Mouse (Mus musculus) liver, embryonic 15.5 days (tissue): ENCODE data around the gene H2-M5. TPM values are rescaled to one million over a fixed set of nuclear protein-coding genes. Genes with fewer than 3 reads are reported as not detected.
"Not testable (repeated sequence)": the region's sequence is repeated elsewhere in the genome, so short reads cannot be mapped to it uniquely, and the experiment has no call there.

ENCODE experiments used
- ATAC-seq: fragments of 200-750 bp; cut with Nextera tagmentation; 2 replicates; pipeline ENCODE4 v1.8.0; 2017; ENCODE audit warnings: moderate number of reproducible peaks, mild to moderate bottlenecking, moderate library complexity; ENCODE audit not compliant: insufficient read depth
- H3K27ac ChIP-seq: fragments of 300-500 bp; sonication (generic); replicated peaks from 2 replicates; pipeline ENCODE4 v1.5.1; 2015; ENCODE audit warnings: mild to moderate bottlenecking, inconsistent platforms
- H3K27me3 ChIP-seq: fragments of 300-500 bp; sonication (generic); 2 replicates; pipeline ENCODE4 v1.6.1; 2015; ENCODE audit warnings: mild to moderate bottlenecking, inconsistent platforms
- H3K36me3 ChIP-seq: fragments of 300-500 bp; sonication (generic); replicated peaks from 2 replicates; pipeline ENCODE4 v1.6.1; 2015; ENCODE audit warnings: moderate library complexity, mild to moderate bottlenecking, inconsistent platforms
- H3K4me1 ChIP-seq: fragments of 300-500 bp; sonication (generic); replicated peaks from 2 replicates; pipeline ENCODE4 v1.6.1; 2015; ENCODE audit warnings: inconsistent platforms
- H3K4me2 ChIP-seq: fragments of 300-500 bp; sonication (generic); 2 replicates; pipeline ENCODE4 v1.6.1; 2015; ENCODE audit warnings: moderate library complexity, mild to moderate bottlenecking, inconsistent platforms
- H3K4me3 ChIP-seq: fragments of 300-500 bp; sonication (generic); replicated peaks from 2 replicates; pipeline ENCODE4 v1.5.1; 2015; ENCODE audit warnings: mild to moderate bottlenecking, inconsistent platforms
- H3K9ac ChIP-seq: fragments of 300-500 bp; sonication (generic); 2 replicates; pipeline ENCODE4 v1.6.1; 2015; ENCODE audit warnings: moderate library complexity, mild to moderate bottlenecking, inconsistent platforms
- H3K9me3 ChIP-seq: fragments of 300-500 bp; sonication (generic); replicated peaks from 2 replicates; pipeline ENCODE4 v1.6.1; 2016; ENCODE audit warnings: inconsistent platforms
- WGBS: fragments of 180-500 bp; shearing (Covaris S2); methylation state at CpG from one replicate; pipeline ENCODE4 v1.1.7; 2015; ENCODE audit warnings: mixed read lengths; ENCODE audit not compliant: insufficient replicate concordance; 5-methylcytosine and 5-hydroxymethylcytosine counted together
- polyA plus RNA-seq: library from polyadenylated mRNA; unstranded; fragments of >200 nt; fragmentation: Nextera tagmentation; extraction: Ambion mirVana; gene quantifications from 2 replicates; pipeline ENCODE4 v1.2.1, GENCODE M21; 2015

Gene H2-M5
- polyA plus RNA-seq, 1 experiment from 2014 or later = not detected

DNA sequence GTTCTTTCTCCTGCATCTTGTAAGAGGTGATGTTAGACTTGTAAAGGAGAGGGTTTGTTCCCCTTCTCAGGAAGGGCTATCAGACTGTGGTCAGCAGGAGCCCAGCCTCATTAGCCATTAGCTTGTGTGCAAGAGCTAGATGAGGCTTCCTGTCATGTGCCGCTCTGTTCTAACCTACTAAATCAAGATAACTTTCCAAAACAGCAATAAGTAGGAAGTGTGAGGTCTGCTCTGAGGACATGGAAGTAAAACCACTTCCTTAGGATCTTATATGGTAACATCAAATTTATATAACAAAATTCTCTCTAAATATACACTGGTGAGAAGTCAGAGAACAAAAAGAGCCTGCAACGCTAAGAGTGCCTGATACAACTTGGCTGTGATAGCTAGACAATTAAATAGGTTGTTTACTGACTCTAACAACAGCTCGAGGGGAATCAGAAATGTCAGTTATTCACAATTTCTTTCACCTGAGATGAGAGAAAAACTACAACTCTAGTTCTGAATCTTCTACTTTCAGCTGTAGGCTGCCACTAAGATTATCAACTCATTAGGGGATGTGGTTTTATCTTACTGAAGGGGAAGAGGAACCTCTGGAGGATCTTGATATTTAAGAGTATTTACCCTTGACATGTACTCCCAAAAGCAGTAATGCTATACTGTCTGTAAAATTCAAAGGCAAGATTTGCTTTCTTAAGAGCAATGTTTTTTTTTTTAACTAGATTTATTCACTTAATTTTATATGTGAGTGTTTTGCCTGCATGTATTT is 3.2 kb upstream of the H2-M5 start:
- no peak overlapping the region for H3K4me2 ChIP-seq
- no peaks in the 10 kb centered on the region for H3K9me3 ChIP-seq
- peaks cover 22% of the 10 kb centered on the region for H3K27me3 ChIP-seq
- no peak for ATAC-seq
- H3K36me3 ChIP-seq = no peaks in the 10 kb centered on the region
- H3K4me1 ChIP-seq = no peaks in the 10 kb centered on the region
- H3K27ac ChIP-seq = no peak overlapping the region
- H3K4me3 ChIP-seq = no peak overlapping the region
- WGBS = 10% methylated on average over 3 of the region's 3 CpGs
- no peak overlapping the region for H3K9ac ChIP-seq

GRCm38 (mm10) chr17:36990630-36991029 is 1.3 kb upstream of the H2-M5 start:
- not testable (repeated sequence) for H3K4me3 ChIP-seq, H3K4me1 ChIP-seq, H3K9me3 ChIP-seq, H3K4me2 ChIP-seq, ATAC-seq, H3K9ac ChIP-seq, H3K36me3 ChIP-seq, H3K27ac ChIP-seq
- 67% methylated on average over 6 of the region's 6 CpGs for WGBS
- H3K27me3 ChIP-seq = peaks cover 34% of the 10 kb centered on the region

DNA sequence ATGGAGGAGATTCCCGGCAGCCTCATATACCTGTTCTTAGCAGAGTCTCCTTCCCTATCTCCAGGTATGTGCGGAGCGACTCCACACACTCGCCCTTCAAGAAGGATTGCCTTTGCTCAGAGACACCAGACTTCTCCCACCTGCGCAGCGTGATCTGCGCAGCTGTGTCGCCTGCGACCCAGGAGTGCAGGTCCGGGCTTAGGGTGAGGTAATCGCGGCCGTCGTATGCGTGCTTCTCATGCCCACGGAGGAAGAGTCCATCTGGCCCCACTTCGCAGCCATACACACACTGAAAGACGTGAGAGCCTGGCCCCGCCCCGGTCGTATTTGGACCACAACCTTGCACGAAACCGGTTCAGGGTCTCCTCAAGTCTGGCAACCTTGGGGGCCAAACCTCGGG is 862 bp downstream of the H2-M5 start:
- no peak for ATAC-seq
- Histone ChIP-seq H3K9ac (no peak overlapping the region), H3K27me3 (peaks cover 39% of the 10 kb centered on the region), H3K36me3 (no peaks in the 10 kb centered on the region), H3K27ac (no peak overlapping the region), H3K4me1 (no peaks in the 10 kb centered on the region), H3K9me3 (no peaks in the 10 kb centered on the region), H3K4me2 (no peak overlapping the region; the same call in 1 of the 2 replicates), H3K4me3 (no peak overlapping the region)
- 9% methylated on average over 24 of the region's 24 CpGs for WGBS

DNA sequence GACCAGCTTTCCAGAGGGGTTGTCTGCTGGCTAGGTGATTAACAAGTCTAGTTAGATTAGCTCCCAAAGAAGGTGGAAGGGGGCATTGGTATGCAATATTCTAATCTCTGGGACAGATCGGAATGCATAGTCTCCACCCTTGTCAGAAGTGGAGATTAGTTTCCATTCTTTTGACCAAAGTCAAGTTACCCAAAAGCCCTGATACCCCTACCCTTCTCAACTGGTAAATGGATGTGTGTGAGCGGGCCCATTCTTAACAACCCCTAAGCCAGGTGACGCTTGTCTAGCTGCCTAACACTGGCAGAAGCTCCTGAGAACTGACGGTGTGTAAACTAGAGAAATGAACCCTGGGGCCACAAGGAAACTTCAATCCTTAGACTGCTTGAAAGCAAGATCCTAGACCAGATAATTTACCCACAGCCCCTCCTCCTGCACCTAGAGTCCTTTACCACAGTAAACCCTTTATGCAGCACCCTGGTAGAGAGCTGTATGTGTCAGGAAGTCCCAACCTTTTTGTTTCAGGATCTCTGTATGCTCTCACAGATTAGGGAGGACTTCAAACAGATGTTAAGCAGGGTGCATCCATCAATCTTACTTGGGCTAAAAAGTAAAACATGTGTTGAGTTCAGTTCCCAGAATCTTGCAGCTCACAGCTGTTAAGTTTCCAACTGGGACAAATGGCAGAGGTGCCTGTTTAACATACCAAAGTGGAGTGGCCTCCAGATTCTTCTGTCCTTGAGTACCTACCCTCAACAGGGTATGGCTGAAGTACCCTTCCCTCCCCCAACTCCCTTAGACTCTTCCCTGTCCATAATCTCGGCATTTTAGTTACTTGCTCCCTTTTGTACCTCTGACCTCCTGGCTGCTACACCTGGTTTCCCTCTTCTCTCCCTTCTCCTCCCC is 6.8 kb downstream of the H2-M5 start:
- H3K27me3 ChIP-seq = peaks cover 36% of the 10 kb centered on the region
- no peaks in the 10 kb centered on the region for H3K36me3 ChIP-seq
- no peak overlapping the region for H3K9ac ChIP-seq
- H3K4me1 ChIP-seq = no peaks in the 10 kb centered on the region
- no peaks in the 10 kb centered on the region for H3K9me3 ChIP-seq
- 41% methylated on average over 5 of the region's 5 CpGs for whole genome bisulfite sequencing
- no peak overlapping the region for H3K4me3 ChIP-seq
- no peak for ATAC-seq
- H3K4me2 ChIP-seq = no peak overlapping the region
- H3K27ac ChIP-seq = no peak overlapping the region

DNA sequence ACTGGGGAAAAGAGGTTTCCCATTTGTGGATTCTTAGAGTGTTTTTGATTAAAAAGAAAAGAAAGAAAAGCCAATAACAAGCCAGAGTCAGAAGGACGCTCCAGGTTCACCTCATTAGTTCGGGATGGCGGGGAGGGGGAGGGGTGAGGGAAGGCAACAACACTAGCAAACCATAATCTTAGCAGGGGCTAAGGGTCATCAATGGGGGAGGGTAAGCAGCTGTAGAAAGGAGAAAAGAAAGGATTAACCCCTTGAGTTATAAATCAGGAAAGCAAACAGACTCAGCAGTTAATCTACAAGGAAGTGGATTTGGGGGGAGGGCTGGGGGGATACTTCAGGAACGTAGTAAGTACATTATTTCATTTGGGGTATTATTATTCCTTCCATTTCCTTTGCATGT is 7.5 kb downstream of the H2-M5 start:
- H3K9me3 ChIP-seq = no peaks in the 10 kb centered on the region
- no peak overlapping the region for H3K9ac ChIP-seq
- H3K4me3 ChIP-seq = no peak overlapping the region
- H3K4me1 ChIP-seq = no peaks in the 10 kb centered on the region
- WGBS = 13% methylated on average over 4 of the region's 4 CpGs
- no peak overlapping the region for H3K27ac ChIP-seq
- peak overlapping the region; percentile 37; the same call in 1 of the 2 replicates for H3K4me2 ChIP-seq
- no peak for ATAC-seq
- peaks cover 29% of the 10 kb centered on the region for H3K27me3 ChIP-seq
- H3K36me3 ChIP-seq = no peaks in the 10 kb centered on the region

DNA sequence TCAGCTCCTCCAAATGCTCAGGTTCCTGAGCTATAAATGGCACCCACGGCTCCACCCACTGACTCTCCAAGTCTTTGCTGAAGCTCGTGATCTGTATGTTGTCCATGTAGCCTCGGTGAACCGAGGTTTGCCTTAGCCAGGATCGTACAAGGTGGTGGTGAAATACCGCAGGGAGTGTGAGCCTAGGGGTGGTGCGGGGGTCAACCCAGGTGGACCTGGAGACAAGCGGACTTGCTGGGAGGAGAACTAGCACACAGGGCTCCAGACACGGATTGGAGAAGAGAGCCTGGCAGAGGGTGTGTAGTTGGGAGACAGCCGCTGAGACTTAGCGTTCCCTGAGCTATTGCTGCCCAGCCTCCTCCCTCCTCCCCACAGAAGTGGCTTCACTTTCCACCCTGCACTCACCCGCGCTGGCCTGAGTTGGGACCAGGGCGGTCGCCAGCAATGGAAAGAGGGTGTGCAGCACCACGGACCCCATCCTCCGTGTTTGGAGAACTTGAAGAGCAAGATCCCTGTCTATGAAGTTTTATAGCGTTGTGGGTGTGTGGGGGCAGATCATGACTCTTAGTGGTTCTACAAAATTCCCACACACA is 8.0 kb downstream of the H2-M5 start, which contains the start of gene 2410137M14Rik:
2410137M14Rik (minus strand) TSS at position 17 of the 593 bp plus-strand sequence.
- WGBS = 10% methylated on average over 18 of the region's 18 CpGs
- no peaks in the 10 kb centered on the region for H3K4me1 ChIP-seq
- no peaks in the 10 kb centered on the region for H3K36me3 ChIP-seq
- no peaks in the 10 kb centered on the region for H3K9me3 ChIP-seq
- H3K27ac ChIP-seq = no peak within 1 kb of the TSS
- H3K9ac ChIP-seq = no peak within 1 kb of the TSS
- peak within 1 kb of the TSS; percentile 37 for H3K4me2 ChIP-seq
- peaks cover 24% of the 10 kb centered on the region for H3K27me3 ChIP-seq
- no peak within 1 kb of the TSS for H3K4me3 ChIP-seq
- no peak for ATAC-seq

DNA sequence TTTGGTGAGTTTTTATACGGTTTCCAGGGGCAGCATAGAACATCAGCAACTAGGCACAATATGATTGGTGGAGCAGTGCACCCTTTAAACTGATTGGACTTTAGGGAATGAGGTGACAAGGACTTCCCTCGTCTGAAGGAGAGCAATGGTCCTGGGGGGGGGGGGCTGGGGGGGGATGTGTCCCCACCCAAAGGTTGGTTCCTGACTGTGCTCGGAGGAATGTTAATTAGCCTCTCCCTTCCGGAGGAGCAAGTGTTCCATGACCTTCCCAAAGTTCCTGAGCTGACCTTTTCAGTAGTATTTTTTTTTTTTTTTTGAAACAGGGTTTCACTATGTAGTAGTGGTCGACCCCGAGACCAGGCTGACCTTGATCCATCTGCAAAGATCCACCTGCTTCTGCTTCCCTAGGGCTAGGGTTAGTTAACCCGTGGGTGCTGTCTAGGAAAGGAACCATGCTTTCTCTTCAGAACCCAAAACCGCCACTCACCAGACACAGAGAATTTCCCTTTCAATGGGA is 16.0 kb downstream of the H2-M5 start:
- no peak overlapping the region for H3K9ac ChIP-seq
- 47% methylated on average over 8 of the region's 8 CpGs for WGBS
- no peaks in the 10 kb centered on the region for H3K36me3 ChIP-seq

DNA sequence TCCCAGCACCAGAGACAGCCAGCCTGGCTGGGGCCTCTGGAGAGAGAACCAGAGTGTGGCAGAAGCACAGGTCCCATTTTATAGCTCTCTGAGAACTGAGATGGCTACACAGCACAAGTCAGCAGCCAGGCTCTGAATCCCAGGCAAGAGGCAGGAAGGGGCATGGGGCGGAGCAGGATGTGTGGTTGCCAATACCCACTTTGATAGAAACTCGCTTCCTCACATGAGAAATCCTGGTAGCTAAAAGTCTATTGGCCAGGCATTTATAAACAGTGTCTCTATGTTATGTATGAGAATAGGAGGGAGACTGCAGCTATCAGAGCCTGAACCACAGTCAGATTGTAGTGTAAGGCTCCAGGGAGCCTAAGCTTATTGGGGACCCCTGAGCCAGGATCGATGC is 16.5 kb downstream of the H2-M5 start:
- ATAC-seq = no peak
- 25% methylated on average over 3 of the region's 3 CpGs for WGBS
- H3K27me3 ChIP-seq = 0 out of 2 replicates have a peak, but pooled peaks cover 3% of the 10 kb centered on the region

More for the DNA sequence above, 16.0 kb downstream of the H2-M5 start:
- Histone ChIP-seq H3K4me2 (no peak overlapping the region), H3K4me3 (no peak overlapping the region), H3K27me3 (peaks cover 4% of the 10 kb centered on the region; the same call in 1 of the 2 replicates), H3K9me3 (no peaks in the 10 kb centered on the region), H3K4me1 (no peaks in the 10 kb centered on the region), H3K27ac (no peak overlapping the region)
- ATAC-seq = no peak

GRCm38 (mm10) chr17:36971172-36971850 is 18.0 kb downstream of the H2-M5 start:
- 0 out of 2 replicates have a peak, but pooled peaks cover 3% of the 10 kb centered on the region for H3K27me3 ChIP-seq
- no peaks in the 10 kb centered on the region for H3K9me3 ChIP-seq
- no peak overlapping the region for H3K27ac ChIP-seq
- H3K4me1 ChIP-seq = no peaks in the 10 kb centered on the region
- H3K4me3 ChIP-seq = no peak overlapping the region
- no peak overlapping the region for H3K9ac ChIP-seq
- ATAC-seq = no peak
- WGBS = 56% methylated on average over 6 of the region's 6 CpGs
- H3K4me2 ChIP-seq = no peak overlapping the region
- no peaks in the 10 kb centered on the region for H3K36me3 ChIP-seq

More for the DNA sequence above, 16.5 kb downstream of the H2-M5 start:
- no peaks in the 10 kb centered on the region for H3K9me3 ChIP-seq
- no peaks in the 10 kb centered on the region for H3K4me1 ChIP-seq
- no peaks in the 10 kb centered on the region for H3K36me3 ChIP-seq
- H3K27ac ChIP-seq = no peak overlapping the region
- no peak overlapping the region for H3K4me2 ChIP-seq
- no peak overlapping the region for H3K4me3 ChIP-seq
- no peak overlapping the region for H3K9ac ChIP-seq

DNA sequence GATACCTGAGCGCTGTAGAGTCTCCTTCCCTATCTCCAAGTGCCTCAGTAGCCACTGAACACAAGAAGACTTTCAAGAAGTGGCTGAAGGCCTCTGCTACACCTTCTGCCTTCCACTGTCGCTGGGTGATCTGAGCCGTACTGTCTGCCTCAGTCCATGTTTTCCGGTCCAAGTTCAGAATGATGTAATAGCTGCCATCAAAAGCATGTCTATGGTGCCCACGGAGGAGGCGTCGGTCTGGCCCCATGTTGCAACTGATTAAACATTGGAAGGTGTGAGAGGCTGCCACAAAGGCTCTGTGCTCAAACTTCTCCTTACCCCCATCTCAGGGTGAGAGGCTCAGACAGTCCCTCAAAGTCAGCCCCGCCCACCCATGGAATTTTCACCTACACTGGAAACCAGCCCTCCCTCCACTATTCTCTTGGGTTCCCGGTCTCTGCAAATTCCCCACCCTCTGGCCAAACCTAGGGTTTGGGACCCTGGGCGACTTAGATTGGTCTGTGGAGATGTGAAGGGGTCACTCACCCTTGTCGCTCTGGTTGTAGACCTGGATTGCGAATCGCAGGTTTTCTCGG is 18.9 kb downstream of the H2-M5 start:
- no peak overlapping the region for H3K9ac ChIP-seq
- 0 out of 2 replicates have a peak, but pooled peaks cover 3% of the 10 kb centered on the region for H3K27me3 ChIP-seq
- no peaks in the 10 kb centered on the region for H3K36me3 ChIP-seq
- no peak overlapping the region for H3K4me2 ChIP-seq
- no peak overlapping the region for H3K4me3 ChIP-seq
- no peaks in the 10 kb centered on the region for H3K4me1 ChIP-seq
- WGBS = 65% methylated on average over 14 of the region's 14 CpGs
- no peak overlapping the region for H3K27ac ChIP-seq
- peak; percentile 31 for ATAC-seq
- no peaks in the 10 kb centered on the region for H3K9me3 ChIP-seq
